Mouse (Mus musculus): ENCODE results near the gene Dpep2nb.
"Not testable (repeated sequence)": the region's sequence is repeated elsewhere in the genome, so short reads cannot be mapped to it uniquely, and the experiment has no call there.

The Dpep2nb gene

GRCm38 (mm10) chr8:106004538-106005207 is 1.1 kb downstream of the Dpep2nb start:
- no peak for DNase-seq

DNA sequence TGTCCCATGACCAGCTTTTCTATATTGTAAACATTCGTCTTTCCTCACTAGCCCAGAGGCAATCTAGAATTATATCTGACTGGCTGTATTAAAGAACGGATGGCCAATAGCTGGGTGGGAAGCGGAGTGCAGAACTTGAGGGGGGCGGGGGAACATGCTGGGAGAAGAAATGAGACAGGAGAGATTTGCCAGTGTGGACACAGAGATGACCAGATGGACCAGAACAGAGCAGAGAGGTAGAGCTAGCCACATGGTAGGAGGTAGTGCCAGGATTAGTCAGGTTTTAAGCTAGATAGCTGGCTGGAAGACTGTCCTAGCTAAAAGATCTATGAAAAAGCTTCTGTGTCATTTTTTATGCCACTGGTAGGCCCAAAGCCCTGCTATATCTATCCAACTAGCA is 3.9 kb downstream of the Dpep2nb start:
- DNase-seq = peak; percentile 72 to 85

GRCm38 (mm10) chr8:105998971-105999370 is 6.8 kb downstream of the Dpep2nb start:
- no peak for DNase-seq

DNA sequence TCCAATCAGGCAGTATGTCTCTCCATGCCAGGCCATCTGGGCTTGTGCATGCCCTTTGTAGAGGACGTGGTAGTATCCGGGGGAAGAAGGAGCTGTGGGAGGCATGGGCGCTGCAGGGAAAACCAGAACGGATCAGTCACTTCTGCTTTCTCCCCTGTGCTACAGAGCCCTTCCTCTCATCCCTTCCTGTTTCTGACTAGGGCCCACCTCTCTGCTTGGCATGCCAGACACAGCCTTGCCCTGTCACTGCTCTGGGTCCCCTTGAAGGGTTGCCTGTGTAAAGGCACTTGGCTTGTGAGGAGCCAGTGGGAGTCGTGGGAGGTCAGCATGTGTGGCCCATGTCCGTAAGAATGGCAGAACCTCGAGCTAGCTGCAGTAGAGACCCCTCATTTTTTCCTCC is 9.4 kb downstream of the Dpep2nb start:
- no peak for DNase-seq

GRCm38 (mm10) chr8:105993226-105993625 is 12.5 kb downstream of the Dpep2nb start:
- DNase-seq = no peak

DNA sequence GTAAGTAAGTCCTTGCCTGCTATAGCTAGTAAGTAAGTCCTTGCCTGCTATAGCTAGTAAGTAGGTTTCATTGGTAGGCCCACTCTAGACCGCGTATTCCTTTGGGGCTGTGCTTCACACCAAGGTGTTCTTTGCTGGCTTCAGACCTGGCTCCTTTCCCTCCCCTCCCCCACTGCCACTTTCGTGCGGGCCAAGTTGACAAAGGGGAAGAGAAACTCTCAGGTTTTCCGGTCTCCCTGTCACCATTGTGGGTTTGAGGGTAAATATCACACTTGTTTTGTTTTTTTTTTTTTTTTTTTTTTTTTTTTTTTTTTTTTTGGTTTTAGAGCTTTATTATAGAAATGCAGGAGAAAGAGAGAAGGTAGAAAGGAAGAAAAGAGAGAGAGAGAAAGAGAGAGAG is 13.3 kb downstream of the Dpep2nb start:
- no peak for DNase-seq

DNA sequence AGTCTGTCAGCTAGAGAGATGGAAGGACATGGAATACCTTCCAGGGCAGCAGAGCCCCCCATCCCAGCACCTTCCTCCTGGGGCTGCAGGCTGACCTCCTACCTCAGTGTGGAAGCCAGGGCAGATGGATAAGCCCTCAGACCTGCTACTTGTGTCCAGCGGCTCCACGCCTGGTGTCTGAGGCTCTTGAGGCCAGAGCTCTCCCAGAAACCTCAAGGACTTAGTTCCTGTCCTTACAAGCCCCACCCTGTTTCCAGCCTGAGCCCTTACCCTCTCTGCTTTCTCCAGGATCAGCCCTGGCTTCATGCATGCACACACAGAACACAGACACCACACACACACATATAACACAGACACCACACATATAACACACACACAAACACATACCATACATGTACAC is 14.2 kb downstream of the Dpep2nb start:
- DNase-seq = no peak

DNA sequence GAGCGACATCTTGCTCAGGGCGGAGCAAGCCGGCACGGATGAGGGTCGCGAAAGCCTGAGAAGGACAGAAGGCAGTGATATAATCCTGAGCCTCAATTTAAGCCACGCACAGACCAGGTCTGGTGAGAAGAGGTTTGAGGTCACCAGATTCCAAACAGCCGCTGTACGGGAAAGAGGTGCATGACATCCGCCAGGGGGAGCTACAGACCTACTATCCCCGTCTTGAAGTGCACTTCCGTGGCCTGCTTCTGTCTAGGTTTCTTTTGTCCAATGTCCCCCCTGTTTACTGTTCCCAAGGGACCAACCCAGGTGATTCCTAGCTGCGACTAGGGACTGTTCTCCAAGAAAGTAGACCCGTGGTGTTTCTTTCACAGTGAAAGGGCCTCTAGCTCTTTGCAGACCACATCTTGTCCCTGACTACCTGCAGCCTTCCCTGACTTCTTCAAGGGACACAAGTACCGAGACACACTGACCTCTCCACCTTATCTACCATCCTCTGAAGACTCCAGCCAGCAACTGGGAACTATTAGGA is 14.9 kb downstream of the Dpep2nb start, which contains the start of gene Dus2:
TSS of gene Dus2 (plus strand) at position 482 of the 532 bp plus-strand sequence.
- DNase-seq = peak; percentile 86 to 92

DNA sequence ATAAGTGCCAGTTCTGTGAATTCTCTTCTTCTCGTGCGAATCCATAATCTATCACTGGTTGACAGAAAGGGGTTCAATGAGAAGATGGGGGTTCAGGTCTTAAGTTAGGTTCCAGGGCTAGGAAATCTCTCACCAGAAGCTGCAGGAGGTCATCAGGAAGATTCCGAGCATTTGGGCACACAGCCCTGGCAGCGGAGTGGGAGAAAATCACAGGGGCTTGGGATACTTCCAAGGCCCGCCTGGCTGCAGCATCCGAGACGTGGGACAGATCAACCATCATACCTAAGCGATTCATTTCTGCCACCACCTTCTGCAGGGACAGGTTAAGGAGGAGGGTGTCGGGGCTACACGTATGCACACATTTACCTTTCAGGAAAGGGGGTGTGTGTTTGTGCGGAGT is 17.2 kb downstream of the Dpep2nb start:
- no peak for DNase-seq

- DNase-seq = not testable (repeated sequence)
Observed at GRCm38 (mm10) chr8:105983406-105983805, 22.4 kb downstream of the Dpep2nb start.

DNA sequence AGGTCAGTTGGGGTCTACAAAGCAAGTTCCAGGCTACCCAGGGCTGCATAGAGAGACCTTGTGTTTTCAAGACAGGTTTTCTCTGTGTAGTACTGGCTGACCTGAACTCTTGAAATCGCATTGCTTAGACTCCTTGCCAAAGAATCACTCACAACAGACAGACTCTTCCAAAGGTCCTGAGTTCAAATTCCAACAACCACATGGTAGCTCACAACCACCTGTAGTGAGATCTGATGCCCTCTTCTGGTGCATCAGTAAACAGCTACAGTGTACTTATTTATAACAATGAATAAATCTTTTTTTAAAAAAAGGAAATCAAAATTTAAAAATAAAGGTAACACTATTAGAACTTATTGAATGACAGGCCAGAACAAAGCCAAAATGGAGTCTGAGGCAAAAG is 24.6 kb downstream of the Dpep2nb start:
- no peak for DNase-seq

DNA sequence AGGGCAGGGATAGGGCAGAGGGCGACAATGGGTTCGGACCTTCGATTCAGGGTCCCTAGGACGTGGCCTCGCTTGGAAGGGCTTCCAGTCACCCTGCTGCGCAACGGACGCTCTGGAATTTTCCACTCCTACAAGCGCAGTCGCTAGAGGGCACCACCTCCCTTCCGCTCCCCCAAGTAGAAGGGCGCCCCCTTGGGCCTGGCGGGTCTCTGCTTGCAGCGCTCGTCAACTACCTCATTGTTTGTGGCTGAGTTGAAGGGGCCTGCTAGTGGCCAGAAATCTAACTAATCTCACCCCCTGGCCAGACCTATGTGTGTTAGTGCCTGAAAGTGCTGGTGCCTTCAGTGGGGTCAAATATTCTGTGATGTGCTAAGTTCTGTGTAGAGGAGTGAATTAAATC is 26.4 kb downstream of the Dpep2nb start, which contains the start of gene Dpep3:
TSS of gene Dpep3 (minus strand) at position 105 of the 400 bp plus-strand sequence.
- DNase-seq = no peak

- no peak for DNase-seq
Observed at GRCm38 (mm10) chr8:105975363-105975762, 30.4 kb downstream of the Dpep2nb start.

DNA sequence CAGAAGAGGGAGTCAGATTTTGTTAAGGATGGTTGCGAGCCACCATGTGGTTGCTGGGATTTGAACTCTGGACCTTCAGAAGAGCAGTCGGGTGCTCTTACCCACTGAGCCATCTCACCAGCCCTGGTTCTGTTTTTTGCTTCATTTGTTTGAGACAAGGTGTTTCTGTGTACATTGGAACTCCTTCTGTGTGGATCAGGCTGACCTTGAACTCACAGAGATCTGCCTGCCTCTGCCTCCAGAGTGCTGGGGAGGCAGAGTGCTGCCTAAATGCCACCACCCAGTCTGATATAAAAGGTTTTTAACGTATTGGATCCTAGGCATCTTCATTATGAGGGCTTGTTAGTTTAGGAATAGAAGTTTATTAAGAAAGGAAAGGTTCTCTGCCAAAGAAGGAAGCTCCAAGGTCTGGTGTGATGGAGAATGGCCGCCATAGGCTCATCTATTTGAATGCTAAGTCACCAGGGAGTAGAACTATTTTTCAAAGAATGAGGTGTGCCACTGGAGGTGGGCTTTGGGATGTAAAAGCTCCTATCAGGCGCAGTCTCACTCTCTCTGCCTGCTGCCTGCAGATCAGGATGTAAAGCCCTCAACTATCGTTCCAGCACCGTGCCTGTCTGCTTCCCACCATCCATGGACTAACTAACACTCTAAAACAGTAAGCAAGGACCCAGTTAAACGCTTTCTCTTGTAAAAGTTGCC is 34.6 kb downstream of the Dpep2nb start:
- DNase-seq = no peak

DNA sequence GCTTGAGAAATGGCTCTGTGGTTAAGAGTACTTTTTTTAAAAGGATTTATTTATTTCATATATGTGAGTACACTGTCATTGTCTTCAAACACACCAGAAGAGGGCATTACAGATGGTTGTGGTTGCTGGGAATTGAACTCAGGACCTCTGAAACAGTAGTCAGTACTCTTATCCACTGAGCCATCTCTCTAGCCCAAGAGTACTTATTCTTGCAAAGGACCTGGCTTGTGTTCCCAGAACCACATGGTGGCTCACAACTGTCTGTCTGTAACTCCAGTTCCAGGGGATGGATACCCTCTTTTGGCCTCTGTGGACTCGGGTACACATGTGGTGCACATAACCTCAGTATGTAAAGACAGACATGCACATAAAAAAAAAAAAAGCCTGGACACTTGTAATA is 36.4 kb downstream of the Dpep2nb start:
- DNase-seq = no peak

- DNase-seq = no peak
Observed at GRCm38 (mm10) chr8:105966692-105967311, 39.0 kb downstream of the Dpep2nb start.

- no peak for DNase-seq
Observed at GRCm38 (mm10) chr8:105965905-105966341, 39.9 kb downstream of the Dpep2nb start, which contains the start of gene Slc12a4. TSS of gene Slc12a4 (minus strand) at chr8:105966097.

GRCm38 (mm10) chr8:105965266-105965904 is 40.4 kb downstream of the Dpep2nb start:
- no peak for DNase-seq

- DNase-seq = no peak
Observed at GRCm38 (mm10) chr8:105964506-105965265, 41.1 kb downstream of the Dpep2nb start.

- DNase-seq = no peak
Observed at GRCm38 (mm10) chr8:105961536-105961935, 44.2 kb downstream of the Dpep2nb start.

DNA sequence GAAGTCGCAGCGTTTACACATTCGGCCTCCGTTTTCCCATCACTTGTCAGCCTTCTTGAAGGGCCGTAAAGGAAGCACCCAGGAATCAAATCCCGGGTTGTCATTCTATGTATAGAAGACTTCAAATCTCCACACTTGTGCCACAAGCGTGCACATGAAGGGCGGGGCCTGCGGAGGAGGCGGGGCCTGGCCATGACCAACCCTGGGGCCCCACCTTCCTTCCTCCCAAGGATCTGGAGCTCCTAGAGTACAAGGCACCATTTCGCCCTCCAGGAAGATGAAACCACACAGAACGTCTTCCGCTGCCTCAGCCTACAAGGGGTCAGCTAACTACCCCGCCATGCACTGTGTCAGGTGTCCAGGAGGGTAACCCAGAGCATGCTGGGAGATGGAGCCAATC is 44.7 kb downstream of the Dpep2nb start:
- DNase-seq = no peak

DNA sequence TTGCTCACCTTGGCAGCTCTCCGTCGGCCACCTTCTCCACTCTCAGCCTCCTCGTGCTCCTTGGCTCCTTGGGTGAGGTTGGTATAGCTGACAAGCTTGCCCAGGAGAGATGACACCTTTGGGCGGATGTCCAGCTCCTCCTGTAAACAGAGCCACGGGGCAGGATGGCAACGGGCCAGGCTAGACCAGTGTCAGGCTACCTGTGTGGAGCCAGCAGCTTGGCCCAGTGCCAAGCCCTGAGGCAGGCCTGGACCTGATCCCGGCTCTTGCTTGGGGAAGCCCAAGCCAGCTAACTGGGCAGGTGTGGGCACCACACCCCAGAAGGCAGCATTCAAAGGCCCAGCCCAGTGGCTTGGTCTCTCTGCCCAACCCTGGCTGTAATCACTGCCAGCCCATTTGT is 46.4 kb downstream of the Dpep2nb start:
- DNase-seq = peak; percentile 75 to 79
